Comparison of ENCODE assay signal across 9 mouse cellular contexts in the genomic region with DNA sequence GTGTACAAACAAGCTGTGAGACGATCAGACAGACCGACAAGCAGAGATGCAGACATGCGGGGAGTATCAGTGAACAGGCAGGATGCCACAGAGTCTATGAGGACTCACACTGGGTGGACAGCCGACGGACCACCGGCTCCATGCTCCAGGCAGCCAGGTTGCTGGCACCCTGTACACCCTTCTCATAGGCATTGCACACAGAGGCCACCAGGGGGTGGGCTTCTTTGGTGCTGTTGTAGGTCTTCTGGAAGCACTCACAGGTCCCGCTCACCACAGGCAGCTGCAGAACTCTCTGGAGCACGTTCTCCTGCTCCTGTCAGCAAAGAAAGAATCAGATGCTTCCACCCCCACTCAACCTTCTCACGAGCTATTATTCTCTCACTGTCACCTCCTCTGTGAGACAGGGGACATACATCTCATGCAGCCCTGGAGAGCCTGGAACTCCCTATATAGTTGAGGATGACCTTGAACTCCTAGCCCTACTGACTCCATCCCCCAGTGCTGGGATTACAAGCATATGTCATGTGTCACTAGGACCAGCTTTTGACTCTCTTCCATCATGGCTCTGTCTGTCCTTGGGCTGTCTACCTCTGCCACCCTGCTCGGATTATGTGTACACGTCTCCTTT. TPM values are rescaled to one million over a fixed set of nuclear protein-coding genes. Genes with fewer than 3 reads are reported as not detected.
A peak's percentile ranks its signal among the peaks of the same experiment; 100 is the strongest.
DNase-seq lines count a peak whose midpoint lies in the region; ATAC-seq and TF ChIP-seq lines count a peak whose summit lies in the region.
"Had no signal": no experiment of that assay in that cellular context is flagged by ENCODE, and none has a peak within 500 bp of the region (broad histone marks: within the 10 kb centered on the region; RNA-seq: fewer than 3 reads in every experiment).

No protein-coding gene starts in this region.

- TF ChIP-seq EP300 in heart, adult 2 months (IDR thresholded peaks at IDR 0.05; ENCODE audit: insufficient read depth, low read depth, low read length): no peak
- TF ChIP-seq EP300 in stomach, postnatal 0 days (optimal IDR thresholded peaks at IDR 0.05): no peak

- TF ChIP-seq CTCF in heart, adult 2 months (IDR thresholded peaks at IDR 0.05): peak; percentile 29
- TF ChIP-seq CTCF in stomach, postnatal 0 days (IDR thresholded peaks at IDR 0.05; ENCODE audit: low read depth): peak; percentile 59

- no peak for TF ChIP-seq POLR2A in heart, adult 2 months (IDR thresholded peaks at IDR 0.05; ENCODE audit: insufficient read depth, low read depth, low read length)

- H3K36me3 ChIP-seq in heart, adult 2 months (ENCODE audit: control insufficient read depth, insufficient read depth, low read length): no peaks in the 10 kb centered on the region
- peaks cover 3% of the 10 kb centered on the region; the same call in 1 of the 2 replicates for H3K36me3 ChIP-seq in heart, embryonic 10.5 days
- no peaks in the 10 kb centered on the region for H3K36me3 ChIP-seq in midbrain, embryonic 13.5 days
- H3K36me3 ChIP-seq in midbrain, embryonic 16.5 days (ENCODE audit: control insufficient read depth, insufficient read depth, low read length): no peaks in the 10 kb centered on the region
- H3K36me3 ChIP-seq in stomach, postnatal 0 days (ENCODE audit: control insufficient read depth, insufficient read depth, low read length): no peaks in the 10 kb centered on the region

- H3K9me3 ChIP-seq in heart, embryonic 10.5 days: no peaks in the 10 kb centered on the region
- no peaks in the 10 kb centered on the region for H3K9me3 ChIP-seq in midbrain, embryonic 13.5 days
- H3K9me3 ChIP-seq in midbrain, embryonic 16.5 days (replicated peaks; ENCODE audit: control insufficient read depth, low read length, poor library complexity, severe bottlenecking): no peaks in the 10 kb centered on the region
- H3K9me3 ChIP-seq in stomach, postnatal 0 days (ENCODE audit: control insufficient read depth, low read length): no peaks in the 10 kb centered on the region

- 0 out of 2 replicates have a peak, but pooled peaks have one; percentile 24 for ATAC-seq in midbrain, embryonic 13.5 days
- ATAC-seq in midbrain, embryonic 16.5 days: no peak
- peak; percentile 38 for ATAC-seq in stomach, postnatal 0 days (ENCODE audit: low FRiP score, low TSS enrichment)
- ATAC-seq in erythroblast, adult 5-6 weeks (replicated peaks; ENCODE audit: low FRiP score, poor library complexity, severe bottlenecking): no peak; the same call in 1 of the 2 replicates

- no peaks in the 10 kb centered on the region for H3K27me3 ChIP-seq in heart, adult 2 months (ENCODE audit: control insufficient read depth, insufficient read depth, low read length)
- H3K27me3 ChIP-seq in heart, embryonic 10.5 days (ENCODE audit: insufficient read depth, poor library complexity, severe bottlenecking): peaks cover 59% of the 10 kb centered on the region
- H3K27me3 ChIP-seq in midbrain, embryonic 13.5 days: peaks cover 9% of the 10 kb centered on the region
- H3K27me3 ChIP-seq in midbrain, embryonic 16.5 days (ENCODE audit: control insufficient read depth, insufficient read depth, low read depth, low read length): peaks cover 4% of the 10 kb centered on the region; the same call in 1 of the 2 replicates
- no peaks in the 10 kb centered on the region for H3K27me3 ChIP-seq in stomach, postnatal 0 days (ENCODE audit: control insufficient read depth, insufficient read depth, low read length)

- H3K27ac ChIP-seq in heart, adult 2 months: no peak overlapping the region
- no peak overlapping the region for H3K27ac ChIP-seq in heart, embryonic 10.5 days
- H3K27ac ChIP-seq in midbrain, embryonic 13.5 days: no peak overlapping the region
- no peak overlapping the region for H3K27ac ChIP-seq in midbrain, embryonic 16.5 days (ENCODE audit: low read length)
- H3K27ac ChIP-seq in brown adipose tissue, adult 24 weeks (replicated peaks; ENCODE audit: low read depth, low read length): peak overlapping the region; percentile 100
- H3K27ac ChIP-seq in stomach, postnatal 0 days (replicated peaks): no peak overlapping the region
- H3K27ac ChIP-seq: macrophage had no signal

- no peaks in the 10 kb centered on the region; the same call in 1 of the 2 replicates for H3K4me1 ChIP-seq in heart, adult 2 months (ENCODE audit: control insufficient read depth, insufficient read depth, low read length)
- peaks cover 7% of the 10 kb centered on the region; the same call in 1 of the 2 replicates for H3K4me1 ChIP-seq in heart, embryonic 10.5 days
- H3K4me1 ChIP-seq in midbrain, embryonic 13.5 days (replicated peaks): no peaks in the 10 kb centered on the region
- no peaks in the 10 kb centered on the region for H3K4me1 ChIP-seq in midbrain, embryonic 16.5 days (ENCODE audit: control insufficient read depth, insufficient read depth, low read length)
- H3K4me1 ChIP-seq in brown adipose tissue, adult 24 weeks (ENCODE audit: control insufficient read depth, insufficient read depth, insufficient read length, low read length): peaks cover 7% of the 10 kb centered on the region
- H3K4me1 ChIP-seq in stomach, postnatal 0 days (replicated peaks; ENCODE audit: control insufficient read depth, insufficient read depth): no peaks in the 10 kb centered on the region

- no peak overlapping the region for H3K9ac ChIP-seq in heart, adult 2 months (ENCODE audit: low read depth, low read length)
- H3K9ac ChIP-seq in midbrain, embryonic 13.5 days (replicated peaks): no peak overlapping the region
- H3K9ac ChIP-seq in midbrain, embryonic 16.5 days (ENCODE audit: low read depth, low read length): no peak overlapping the region
- no peak overlapping the region for H3K9ac ChIP-seq in stomach, postnatal 0 days (ENCODE audit: low read length)

- DNase-seq in heart, adult 2 months: no peak
- DNase-seq in heart, embryonic 10.5 days (ENCODE audit: low spot score): no peak
- DNase-seq in stomach, postnatal 0 days (ENCODE audit: low spot score): peak; percentile 41
- no peak for DNase-seq in frontal cortex, postnatal 25 days (ENCODE audit: low spot score in 2 of 2)

- WGBS in heart, adult 2 months: 57% methylated on average over 11 of the region's 11 CpGs
- 60% methylated on average over 11 of the region's 11 CpGs for WGBS in heart, embryonic 10.5 days
- WGBS in midbrain, embryonic 13.5 days: 76% methylated on average over 11 of the region's 11 CpGs
- WGBS in midbrain, embryonic 16.5 days: 72% methylated on average over 11 of the region's 11 CpGs
- 61% methylated on average over 11 of the region's 11 CpGs for WGBS in stomach, postnatal 0 days

- intact Hi-C loops in heart, adult 2 months (cut with DNase I): loop anchor here (2.0 to 5.0 kb wide), 2 partner anchors 57 to 68 kb away; partner anchors contain the start of gene Ticrr

- H3K4me3 ChIP-seq in heart, adult 2 months: no peak overlapping the region
- H3K4me3 ChIP-seq in heart, embryonic 10.5 days: no peak overlapping the region
- no peak overlapping the region for H3K4me3 ChIP-seq in midbrain, embryonic 13.5 days (replicated peaks)
- no peak overlapping the region for H3K4me3 ChIP-seq in midbrain, embryonic 16.5 days (ENCODE audit: low read depth, low read length)
- peak overlapping the region; percentile 83 for H3K4me3 ChIP-seq in brown adipose tissue, adult 24 weeks (ENCODE audit: insufficient read depth, low read depth, low read length)
- no peak overlapping the region for H3K4me3 ChIP-seq in stomach, postnatal 0 days (ENCODE audit: low read depth, low read length)

- H3K79me2 ChIP-seq in heart, adult 2 months (replicated peaks; ENCODE audit: control insufficient read depth, insufficient read depth, low read length): no peaks in the 10 kb centered on the region

- no peak overlapping the region for H3K4me2 ChIP-seq in midbrain, embryonic 13.5 days (replicated peaks)
- no peak overlapping the region for H3K4me2 ChIP-seq in midbrain, embryonic 16.5 days (ENCODE audit: low read length)
- no peak overlapping the region for H3K4me2 ChIP-seq in stomach, postnatal 0 days (replicated peaks; ENCODE audit: low read depth)

RNA-seq across cellular contexts. Expression of gene Plin1, which starts 2.8 kb away (rescaled TPM):
- total RNA-seq in heart, adult 2 months (2021): 10 to 100 TPM in 1 of 2 experiments, 1 to 10 TPM in 1; 6.8 to 10.4 TPM
- polyA plus RNA-seq in heart, adult 2 months (2012; rRNA removed): 30.5 and 55.2 TPM in 2 replicates
- not detected in 2 replicates for polyA plus RNA-seq in heart, embryonic 10.5 days (2016; fragmentation: Nextera tagmentation; extraction: Ambion mirVana)
- polyA plus RNA-seq in midbrain, embryonic 13.5 days (2015; fragmentation: Nextera tagmentation; extraction: Ambion mirVana): not detected in 2 replicates
- polyA plus RNA-seq in midbrain, embryonic 16.5 days (2015; fragmentation: Nextera tagmentation; extraction: Ambion mirVana): 0.22 and 0.24 TPM in 2 replicates
- 1,266 and 1,376 TPM in 2 replicates for polyA plus RNA-seq in brown adipose tissue, adult 24 weeks (2012; ENCODE audit: insufficient read depth, insufficient read length, missing spikeins)
- polyA plus RNA-seq in stomach, postnatal 0 days (2015; fragmentation: Nextera tagmentation; extraction: Ambion mirVana): 0.07 TPM in 1 of 2 replicates, not detected in the other
- not detected in 2 replicates for total RNA-seq in erythroblast, adult 5-6 weeks (2015; ENCODE audit: low replicate concordance)
- total RNA-seq in erythroblast, adult 5-6 weeks (2017; ENCODE audit: low replicate concordance): not detected in 2 replicates
- polyA plus RNA-seq: macrophage had no signal

RNA-seq across cellular contexts. Expression of gene Pex11a, which starts 13.1 kb away (rescaled TPM):
- 10 to 100 TPM; 18.1 to 19.0 TPM for total RNA-seq in heart, adult 2 months (2021)
- polyA plus RNA-seq in heart, adult 2 months (2012; rRNA removed): 16.4 and 21.9 TPM in 2 replicates
- 5.7 and 8.8 TPM in 2 replicates for polyA plus RNA-seq in heart, embryonic 10.5 days (2016; fragmentation: Nextera tagmentation; extraction: Ambion mirVana)
- polyA plus RNA-seq in midbrain, embryonic 13.5 days (2015; fragmentation: Nextera tagmentation; extraction: Ambion mirVana): 11.8 and 13.7 TPM in 2 replicates
- 12.7 and 13.9 TPM in 2 replicates for polyA plus RNA-seq in midbrain, embryonic 16.5 days (2015; fragmentation: Nextera tagmentation; extraction: Ambion mirVana)
- 71.2 and 78.9 TPM in 2 replicates for polyA plus RNA-seq in brown adipose tissue, adult 24 weeks (2012; ENCODE audit: insufficient read depth, insufficient read length, missing spikeins)
- 10.3 and 11.5 TPM in 2 replicates for polyA plus RNA-seq in stomach, postnatal 0 days (2015; fragmentation: Nextera tagmentation; extraction: Ambion mirVana)
- not detected in 2 replicates for total RNA-seq in erythroblast, adult 5-6 weeks (2015; ENCODE audit: low replicate concordance)
- total RNA-seq in erythroblast, adult 5-6 weeks (2017; ENCODE audit: low replicate concordance): 0.51 TPM in 1 of 2 replicates, not detected in the other

RNA-seq across cellular contexts. Expression of gene Wdr93, which starts 13.1 kb away (rescaled TPM):
- under 1 TPM in 1 of 2 experiments, not detected in 1; 0.10 TPM for total RNA-seq in heart, adult 2 months (2021)
- polyA plus RNA-seq in heart, adult 2 months (2012; rRNA removed): 0.20 and 0.31 TPM in 2 replicates
- 4.7 and 10.0 TPM in 2 replicates for polyA plus RNA-seq in heart, embryonic 10.5 days (2016; fragmentation: Nextera tagmentation; extraction: Ambion mirVana)
- 0.08 and 0.27 TPM in 2 replicates for polyA plus RNA-seq in midbrain, embryonic 13.5 days (2015; fragmentation: Nextera tagmentation; extraction: Ambion mirVana)
- 0.33 and 0.50 TPM in 2 replicates for polyA plus RNA-seq in midbrain, embryonic 16.5 days (2015; fragmentation: Nextera tagmentation; extraction: Ambion mirVana)
- 5.8 and 6.6 TPM in 2 replicates for polyA plus RNA-seq in brown adipose tissue, adult 24 weeks (2012; ENCODE audit: insufficient read depth, insufficient read length, missing spikeins)
- 0.04 TPM in 1 of 2 replicates, not detected in the other for polyA plus RNA-seq in stomach, postnatal 0 days (2015; fragmentation: Nextera tagmentation; extraction: Ambion mirVana)
- total RNA-seq in erythroblast, adult 5-6 weeks (2015; ENCODE audit: low replicate concordance): not detected in 2 replicates
- not detected in 2 replicates for total RNA-seq in erythroblast, adult 5-6 weeks (2017; ENCODE audit: low replicate concordance)

RNA-seq across cellular contexts. Expression of gene Kif7, which starts 14.3 kb away (rescaled TPM):
- total RNA-seq in heart, adult 2 months (2021): 1 to 10 TPM; 1.2 to 1.3 TPM
- polyA plus RNA-seq in heart, adult 2 months (2012; rRNA removed): 0.80 and 0.94 TPM in 2 replicates
- polyA plus RNA-seq in heart, embryonic 10.5 days (2016; fragmentation: Nextera tagmentation; extraction: Ambion mirVana): 3.8 and 5.2 TPM in 2 replicates
- 2.2 and 3.0 TPM in 2 replicates for polyA plus RNA-seq in midbrain, embryonic 13.5 days (2015; fragmentation: Nextera tagmentation; extraction: Ambion mirVana)
- 1.3 and 1.9 TPM in 2 replicates for polyA plus RNA-seq in midbrain, embryonic 16.5 days (2015; fragmentation: Nextera tagmentation; extraction: Ambion mirVana)
- polyA plus RNA-seq in brown adipose tissue, adult 24 weeks (2012; ENCODE audit: insufficient read depth, insufficient read length, missing spikeins): 0.40 and 0.58 TPM in 2 replicates
- 1.1 and 1.2 TPM in 2 replicates for polyA plus RNA-seq in stomach, postnatal 0 days (2015; fragmentation: Nextera tagmentation; extraction: Ambion mirVana)
- 0.42 TPM in 1 of 2 replicates, not detected in the other for total RNA-seq in erythroblast, adult 5-6 weeks (2015; ENCODE audit: low replicate concordance)
- total RNA-seq in erythroblast, adult 5-6 weeks (2017; ENCODE audit: low replicate concordance): 0.09 TPM in 1 of 2 replicates, not detected in the other

Comparison
In these comparisons a context has a peak if more than half of its experiments do, and no peak if none do; other contexts are left out.
1. ATAC-seq: peak in midbrain, embryonic 13.5 days (single experiment) and stomach, postnatal 0 days (single experiment); none in midbrain, embryonic 16.5 days (single experiment) and erythroblast, adult 5-6 weeks (single experiment).
2. RNA of gene Plin1, which starts 2.8 kb away (polyA plus RNA-seq): 1,266 to 1,376 TPM in brown adipose tissue, adult 24 weeks and 30.5 to 55.2 TPM in heart, adult 2 months; 0.22 to 0.24 TPM in midbrain, embryonic 16.5 days, not detected in midbrain, embryonic 13.5 days, not detected in heart, embryonic 10.5 days and 0.07 TPM in stomach, postnatal 0 days; every median in the first group is over 10 times any median in the second.